Comparison of ENCODE assay signal across 17 mouse cellular contexts in genomic region chr9:95653363-95653762, GRCm38 (mm10). TPM values are rescaled to one million over a fixed set of nuclear protein-coding genes. Genes with fewer than 3 reads are reported as not detected.
DNase-seq lines count a peak whose midpoint lies in the region; ATAC-seq lines count a peak whose summit lies in the region.
"Had no signal": no experiment of that assay in that cellular context is flagged by ENCODE, and none has a peak within 500 bp of the region (broad histone marks: within the 10 kb centered on the region; RNA-seq: fewer than 3 reads in every experiment).

No protein-coding gene starts in this region.

- no peak for ATAC-seq in heart, embryonic 12.5 days (ENCODE audit: insufficient number of reproducible peaks, low FRiP score)
- no peak for ATAC-seq in megakaryocyte-erythroid progenitor cell, adult 5-6 weeks (replicated peaks; ENCODE audit: low FRiP score, low TSS enrichment, poor library complexity, severe bottlenecking)

- no peak overlapping the region for H3K4me2 ChIP-seq in heart, embryonic 12.5 days
- H3K4me2 ChIP-seq: embryonic facial prominence, embryonic 15.5 days; heart, embryonic 13.5 days; hindbrain, embryonic 15.5 days; limb, embryonic 15.5 days had no signal

- no peak overlapping the region for H3K4me3 ChIP-seq in heart, embryonic 12.5 days
- H3K4me3 ChIP-seq: embryonic facial prominence, embryonic 15.5 days; heart, embryonic 13.5 days; hindbrain, embryonic 15.5 days; limb, embryonic 15.5 days had no signal

- DNase-seq in heart, adult 11 months: peak; percentile 94
- peak; percentile 14 for DNase-seq in ovary, postnatal 36 days (ENCODE audit: low spot score)
- no peak for DNase-seq in ovary, postnatal 10 days (ENCODE audit: low spot score)
- DNase-seq in kidney, adult 9 months: peak; percentile 11
- no peak for DNase-seq in urinary bladder, adult 2 months (ENCODE audit: low spot score)
- no peak for DNase-seq in retina, postnatal 1 day
- DNase-seq: lung, adult 2 months; midbrain, embryonic 14.5 days; right cerebral cortex, postnatal 25 days had no signal

- H3K4me1 ChIP-seq in heart, embryonic 12.5 days (replicated peaks): no peaks in the 10 kb centered on the region
- H3K4me1 ChIP-seq: embryonic facial prominence, embryonic 15.5 days; heart, embryonic 13.5 days; hindbrain, embryonic 15.5 days; limb, embryonic 15.5 days had no signal

- H3K9me3 ChIP-seq in heart, embryonic 12.5 days (replicated peaks): 0 out of 2 replicates have a peak, but pooled peaks cover 7% of the 10 kb centered on the region
- H3K9me3 ChIP-seq: embryonic facial prominence, embryonic 15.5 days; hindbrain, embryonic 15.5 days; limb, embryonic 15.5 days had no signal

- no peaks in the 10 kb centered on the region for H3K36me3 ChIP-seq in heart, embryonic 12.5 days
- H3K36me3 ChIP-seq: embryonic facial prominence, embryonic 15.5 days; heart, embryonic 13.5 days; hindbrain, embryonic 15.5 days; limb, embryonic 15.5 days had no signal

- no peaks in the 10 kb centered on the region for H3K27me3 ChIP-seq in heart, embryonic 12.5 days (replicated peaks)
- H3K27me3 ChIP-seq: embryonic facial prominence, embryonic 15.5 days; heart, embryonic 13.5 days; hindbrain, embryonic 15.5 days; limb, embryonic 15.5 days had no signal

- H3K27ac ChIP-seq in heart, embryonic 12.5 days (ENCODE audit: poor library complexity, severe bottlenecking): no peak overlapping the region
- H3K27ac ChIP-seq: embryonic facial prominence, embryonic 15.5 days; heart, embryonic 13.5 days; hindbrain, embryonic 15.5 days; kidney, postnatal 0 days; limb, embryonic 15.5 days; macrophage had no signal

- no peak overlapping the region for H3K9ac ChIP-seq in heart, embryonic 12.5 days
- H3K9ac ChIP-seq: embryonic facial prominence, embryonic 15.5 days; heart, embryonic 13.5 days; hindbrain, embryonic 15.5 days; limb, embryonic 15.5 days had no signal

- 86% methylated on average over 6 of the region's 6 CpGs for WGBS in heart, embryonic 12.5 days

RNA-seq across cellular contexts. Expression of gene Pcolce2, which starts 16.0 kb away (rescaled TPM):
- 0.24 and 0.42 TPM in 2 replicates for polyA plus RNA-seq in heart, embryonic 12.5 days (2016; fragmentation: Nextera tagmentation; extraction: Ambion mirVana)
- total RNA-seq in megakaryocyte-erythroid progenitor cell, adult 5-6 weeks (2014; fragmentation: Nextera tagmentation): not detected in 2 replicates
- total RNA-seq in megakaryocyte-erythroid progenitor cell, adult 5-6 weeks (2017): not detected in 2 replicates
- polyA plus RNA-seq in urinary bladder, adult 2 months (2012; rRNA removed): 3.4 and 10.0 TPM in 2 replicates

Comparison
In these comparisons a context has a peak if more than half of its experiments do, and no peak if none do; other contexts are left out.
1. DNase-seq: peak in heart, adult 11 months (single experiment), ovary, postnatal 36 days (single experiment) and kidney, adult 9 months (single experiment); none in ovary, postnatal 10 days (single experiment), urinary bladder, adult 2 months (single experiment) and retina, postnatal 1 day (single experiment).